Mouse (Mus musculus) heart, postnatal 0 days (tissue): ENCODE results near the gene Nxpe3.

Source experiments
- CTCF ChIP-seq: IDR thresholded peaks from 2 replicates; pipeline ENCODE4 v1.5.1; 2016; ENCODE audit warnings: antibody characterized with exemption, control low read depth, low read depth
- EP300 ChIP-seq: IDR thresholded peaks from 2 replicates; pipeline ENCODE4 v1.6.1; 2016; ENCODE audit warnings: antibody characterized with exemption, low read depth

- TF ChIP-seq CTCF, result no peak
- TF ChIP-seq EP300, result no peak
Measured at GRCm38 (mm10) chr16:55910208-55910793, 15.2 kb upstream of the Nxpe3 start.
